Mouse (Mus musculus) embryonic fibroblast, embryonic 13.5 days (primary cell): ENCODE results near the gene Prdm15.

Source experiments
- CTCF ChIP-seq: IDR thresholded peaks from 2 replicates; pipeline ENCODE4 v1.5.1; 2011; ENCODE audit warnings: mild to moderate bottlenecking, control low read depth, low read length, moderate library complexity, borderline replicate concordance; ENCODE audit not compliant: insufficient read depth
- POLR2A ChIP-seq: IDR thresholded peaks from 2 replicates; pipeline ENCODE4 v1.6.1; 2011; ENCODE audit warnings: low read depth, mild to moderate bottlenecking, control low read depth, low read length, moderate library complexity

- TF ChIP-seq POLR2A = no peak
- TF ChIP-seq CTCF = no peak
Measured at GRCm38 (mm10) chr16:97879134-97879533, 27.5 kb upstream of the Prdm15 start.
